Mouse (Mus musculus) T-helper 1 cell (primary cell): ENCODE measurements around the gene Csnk2b.

ENCODE experiments used
- in situ Hi-C: fragments of 300-600 bp; cut with MboI, MseI; formaldehyde crosslinking; loops from one replicate; pipeline ENCODE4 v1.15.1; 2025; ENCODE audit warnings: high pct_unique_total_duplicates

Gene Csnk2b

GRCm38 (mm10) chr17:35121871-35122303 lies at the start of gene Csnk2b:
TSS of gene Csnk2b (minus strand) at chr17:35122053.
- in situ Hi-C loops = loop anchor here (25.0 kb wide), 1 partner anchor 485 kb away; the partner anchor contains the start of genes Atf6b, Fkbpl, Ppt2 and Prrt1

GRCm38 (mm10) chr17:35168541-35169207 lies 46.8 kb upstream of the Csnk2b start:
- in situ Hi-C loops = no loop called here

- in situ Hi-C loops = no loop called here
These were observed 45.9 kb upstream of the Csnk2b start for GRCm38 (mm10) chr17:35167794-35168193.

- in situ Hi-C loops = no loop called here
These were observed 44.6 kb upstream of the Csnk2b start for GRCm38 (mm10) chr17:35166352-35167035.

- in situ Hi-C loops = no loop called here
These were observed 43.8 kb upstream of the Csnk2b start for GRCm38 (mm10) chr17:35165451-35166155.

GRCm38 (mm10) chr17:35164568-35165450 lies 43.0 kb upstream of the Csnk2b start, which contains the start of gene Prrc2a:
TSS of gene Prrc2a (minus strand) at chr17:35164897.
- in situ Hi-C loops = no loop called here

- in situ Hi-C loops = no loop called here
These were observed 42.3 kb upstream of the Csnk2b start for GRCm38 (mm10) chr17:35164218-35164567.

- in situ Hi-C loops = no loop called here
These were observed 41.7 kb upstream of the Csnk2b start for GRCm38 (mm10) chr17:35163326-35164081.

- in situ Hi-C loops = no loop called here
These were observed 40.9 kb upstream of the Csnk2b start for GRCm38 (mm10) chr17:35162730-35163129.

- in situ Hi-C loops = no loop called here
These were observed 40.3 kb upstream of the Csnk2b start for GRCm38 (mm10) chr17:35162121-35162520.

- in situ Hi-C loops = no loop called here
These were observed 39.6 kb upstream of the Csnk2b start for GRCm38 (mm10) chr17:35161421-35161820.

GRCm38 (mm10) chr17:35159638-35160037 lies 37.8 kb upstream of the Csnk2b start:
- in situ Hi-C loops = no loop called here

GRCm38 (mm10) chr17:35158850-35159593 lies 37.2 kb upstream of the Csnk2b start:
- in situ Hi-C loops = no loop called here

GRCm38 (mm10) chr17:35157661-35158175 lies 35.9 kb upstream of the Csnk2b start:
- in situ Hi-C loops = no loop called here

GRCm38 (mm10) chr17:35157254-35157653 lies 35.4 kb upstream of the Csnk2b start:
- in situ Hi-C loops = no loop called here

- in situ Hi-C loops = no loop called here
These were observed 34.8 kb upstream of the Csnk2b start for GRCm38 (mm10) chr17:35156461-35157200.

GRCm38 (mm10) chr17:35155451-35155850 lies 33.6 kb upstream of the Csnk2b start:
- in situ Hi-C loops = no loop called here

- in situ Hi-C loops = no loop called here
These were observed 32.8 kb upstream of the Csnk2b start for GRCm38 (mm10) chr17:35154616-35155015.

- in situ Hi-C loops = no loop called here
These were observed 32.1 kb upstream of the Csnk2b start for GRCm38 (mm10) chr17:35153931-35154330.
